Mouse (Mus musculus) kidney, postnatal 36 days (tissue): Measurements from ENCODE around the gene Axl.
"Not testable (repeated sequence)": the region's sequence is repeated elsewhere in the genome, so short reads cannot be mapped to it uniquely, and the experiment has no call there.

ENCODE experiments used
- DNase-seq, 2 experiments: peaks; one replicate each; pipeline ENCODE4 v3.0.0; 2021 to 2022; ENCODE audit warnings: mixed read lengths in 2 of 2

Gene Axl

GRCm38 (mm10) chr7:25753643-25754438 lies 34.7 kb downstream of the Axl start:
- peak; percentile 38 to 70 for DNase-seq

- no peak for DNase-seq
Observed at GRCm38 (mm10) chr7:25753076-25753475, 35.4 kb downstream of the Axl start.

DNA sequence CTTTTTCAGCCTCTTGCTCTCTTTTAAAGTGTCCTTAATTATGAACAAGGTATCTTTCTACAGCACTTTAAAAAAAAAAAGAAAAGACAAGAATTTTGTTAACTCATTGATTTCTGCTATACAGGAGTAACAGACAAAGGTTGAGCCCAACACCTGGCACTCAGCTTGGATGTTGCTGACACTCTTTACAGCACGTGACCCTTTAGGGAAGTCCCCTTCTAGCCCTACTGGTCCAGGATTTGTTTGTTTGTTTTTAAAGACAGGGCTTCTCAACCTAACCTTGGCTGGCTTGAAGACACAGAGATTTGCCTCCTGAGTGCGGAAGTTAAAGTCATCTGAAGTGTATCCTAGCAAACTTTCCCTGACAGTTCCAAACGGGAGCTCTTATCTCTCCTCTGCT lies 41.7 kb downstream of the Axl start:
- DNase-seq: no peak

- DNase-seq: no peak
Observed at GRCm38 (mm10) chr7:25738277-25738676, 50.2 kb downstream of the Axl start.

GRCm38 (mm10) chr7:25736920-25737319 lies 51.6 kb downstream of the Axl start:
- no peak for DNase-seq

- DNase-seq: no peak
Observed at GRCm38 (mm10) chr7:25734991-25735390, 53.5 kb downstream of the Axl start.

- no peak for DNase-seq
Observed at GRCm38 (mm10) chr7:25731294-25732055, 57.0 kb downstream of the Axl start.

- no peak for DNase-seq
Observed at GRCm38 (mm10) chr7:25729862-25730261, 58.6 kb downstream of the Axl start.

- DNase-seq: peak in 1 of 2 experiments; percentile 18
Observed at GRCm38 (mm10) chr7:25729396-25729795, 59.1 kb downstream of the Axl start.

GRCm38 (mm10) chr7:25727800-25728199 lies 60.7 kb downstream of the Axl start:
- DNase-seq: no peak

DNA sequence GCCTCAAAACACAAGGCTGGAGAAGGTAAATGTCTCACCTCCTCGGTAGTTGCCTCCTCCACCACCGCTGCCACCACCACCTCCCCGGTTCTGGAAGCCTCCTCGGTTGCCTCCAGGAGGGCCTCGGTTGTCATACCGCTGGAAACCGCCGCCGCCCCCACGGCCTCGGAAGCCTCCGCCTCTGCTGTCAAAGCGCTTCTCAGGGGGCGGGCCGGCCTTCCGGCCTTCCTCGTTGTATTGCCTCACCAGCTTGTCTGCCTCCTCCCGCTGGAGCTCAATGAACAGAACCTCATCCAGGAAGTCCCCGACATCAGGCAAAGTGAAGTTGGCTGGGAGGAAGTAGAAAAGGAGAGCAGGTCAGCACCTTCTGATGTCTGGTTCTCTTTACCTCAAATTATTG lies 62.6 kb downstream of the Axl start:
- no peak for DNase-seq

DNA sequence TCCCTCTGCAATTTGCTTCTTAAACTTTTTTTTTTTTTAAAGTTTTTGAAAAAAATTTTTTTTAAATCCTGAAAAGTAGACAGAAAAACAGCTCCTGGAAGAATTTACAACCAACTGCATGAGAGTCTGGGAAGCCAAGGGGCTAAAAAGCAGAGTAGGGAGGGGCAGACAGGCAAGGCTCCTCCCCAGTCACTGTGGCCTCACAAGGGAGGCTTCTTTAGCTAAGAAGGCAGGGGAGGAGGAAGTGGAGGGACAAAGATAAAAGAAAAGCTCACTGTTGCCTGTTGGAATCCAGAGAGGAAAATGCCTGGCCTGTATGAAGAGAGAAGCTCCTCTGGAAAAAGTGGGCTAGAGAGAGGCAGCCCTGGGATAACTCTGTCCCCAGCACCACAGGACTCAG lies 66.7 kb downstream of the Axl start:
- DNase-seq: not testable (repeated sequence)

GRCm38 (mm10) chr7:25720760-25721159 lies 67.7 kb downstream of the Axl start:
- DNase-seq: no peak

- peak; percentile 71 to 90 for DNase-seq
Observed at GRCm38 (mm10) chr7:25719761-25720610, 68.5 kb downstream of the Axl start.

DNA sequence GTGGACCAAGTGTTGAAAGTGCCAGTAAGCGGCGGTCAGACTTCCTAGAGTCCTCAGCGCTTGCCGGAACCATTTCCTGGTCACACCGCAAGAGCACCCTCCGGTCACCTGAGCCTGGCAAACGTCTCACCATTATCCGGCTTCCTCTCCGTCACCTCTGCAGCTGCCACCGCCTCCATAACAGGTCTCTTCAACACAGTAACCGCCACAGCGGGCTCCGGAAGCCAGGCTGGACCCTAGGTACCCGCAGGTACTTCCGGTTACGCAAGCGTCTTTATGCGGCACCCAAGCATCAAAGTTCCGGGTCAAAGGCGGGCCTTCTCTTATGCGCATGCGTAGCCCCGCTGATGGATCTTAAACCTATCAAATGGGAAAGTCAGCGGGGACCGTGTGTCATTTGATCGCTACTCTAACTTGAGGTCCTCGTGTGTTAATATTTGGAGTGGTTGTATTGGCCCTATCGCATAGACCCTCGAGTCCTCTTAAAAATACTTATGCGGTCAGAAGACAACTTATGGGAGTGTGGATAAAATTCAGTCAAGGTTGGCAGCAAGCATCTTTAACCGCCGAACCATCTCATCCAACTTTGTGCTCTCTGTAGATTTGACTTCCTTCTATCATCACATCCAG lies 69.6 kb downstream of the Axl start, which contains the start of gene Ccdc97:
Ccdc97 (minus strand) TSS at position 301 of the 630 bp plus-strand sequence.
- peak; percentile 95 to 97 for DNase-seq

- no peak for DNase-seq
Observed at GRCm38 (mm10) chr7:25717478-25717877, 71.0 kb downstream of the Axl start.

DNA sequence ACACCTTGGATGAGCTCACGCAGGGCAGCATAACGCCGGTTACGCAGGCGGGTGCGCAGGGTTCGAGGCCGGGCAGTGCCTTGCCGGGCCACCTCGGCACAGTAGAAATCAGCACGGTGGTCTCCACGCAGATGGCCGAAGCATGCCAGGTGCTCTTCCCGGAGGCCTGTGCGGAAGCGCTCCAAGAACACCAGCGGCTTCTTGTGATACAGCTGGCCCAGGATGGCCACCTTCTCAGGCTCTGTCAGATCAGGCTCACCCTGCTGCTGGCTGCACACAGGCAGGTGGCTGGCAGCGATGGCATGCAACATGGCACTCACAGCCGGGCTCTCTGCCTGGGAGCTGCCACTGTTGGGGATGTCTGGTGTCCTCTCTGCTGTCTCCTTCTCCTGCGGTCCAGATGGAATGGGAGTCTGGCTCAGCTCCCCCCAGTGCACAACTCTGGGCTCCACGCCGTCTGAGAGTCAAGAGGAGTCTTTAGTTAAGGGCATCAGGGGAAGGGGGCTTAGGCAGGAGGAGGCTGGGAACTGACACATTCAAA lies 72.7 kb downstream of the Axl start:
- DNase-seq: no peak

GRCm38 (mm10) chr7:25714581-25714980 lies 73.9 kb downstream of the Axl start:
- no peak for DNase-seq

GRCm38 (mm10) chr7:25712801-25713200 lies 75.7 kb downstream of the Axl start:
- no peak for DNase-seq

DNA sequence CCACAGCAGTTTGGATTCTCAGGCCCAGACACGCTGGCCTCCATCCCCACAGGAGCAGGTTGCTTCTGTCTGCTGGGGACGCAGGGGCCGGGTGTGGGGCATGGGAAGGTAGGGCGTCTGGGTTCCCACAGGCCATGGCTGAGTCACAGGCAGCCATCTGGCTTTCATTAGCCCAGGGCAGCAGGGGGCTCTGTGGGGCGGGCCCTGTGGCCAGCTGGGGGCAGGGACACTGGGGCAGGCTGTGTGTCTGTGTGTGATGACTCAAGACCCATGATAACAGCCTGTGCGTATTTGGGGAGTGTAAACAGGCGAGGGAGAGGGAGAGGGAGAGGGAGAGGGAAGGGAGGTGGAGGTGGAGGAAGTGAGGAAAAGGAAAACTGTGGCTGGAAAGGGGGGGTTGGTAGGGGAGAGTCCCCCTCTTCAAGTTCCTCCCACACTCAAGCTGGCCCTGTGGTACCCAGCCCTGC lies 76.7 kb downstream of the Axl start:
- no peak for DNase-seq

GRCm38 (mm10) chr7:25711165-25711564 lies 77.3 kb downstream of the Axl start:
- no peak for DNase-seq

DNA sequence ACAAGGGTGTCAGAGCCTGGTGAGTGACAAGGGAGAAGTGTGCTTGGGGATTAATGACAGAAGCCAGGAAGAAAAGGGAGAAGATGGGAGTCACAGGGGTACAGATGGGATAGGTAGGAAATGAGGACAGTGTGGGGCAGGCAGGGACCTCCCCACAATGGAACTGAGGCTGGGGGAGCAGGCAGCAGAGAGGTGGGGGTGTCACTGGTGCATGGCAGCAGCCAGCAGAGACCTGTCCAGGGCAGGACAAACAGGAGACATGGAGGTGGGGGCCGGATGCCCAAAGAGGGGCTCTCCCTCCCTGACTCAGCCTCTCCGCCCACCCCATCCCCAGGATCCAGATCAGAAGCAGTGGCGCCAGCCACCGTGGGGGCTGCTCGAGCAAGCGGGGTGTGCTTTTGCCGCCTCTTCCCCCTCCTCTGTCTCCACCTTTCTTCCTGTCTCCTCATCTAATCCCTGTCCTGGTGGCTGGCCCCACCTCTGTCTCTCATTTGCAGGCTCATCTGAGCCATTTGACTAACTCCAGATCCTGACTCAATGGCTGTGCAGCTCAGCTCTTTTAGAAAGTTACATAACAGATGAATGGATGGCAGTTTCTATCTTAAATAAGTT lies 77.9 kb downstream of the Axl start:
- no peak for DNase-seq
